Mouse (Mus musculus) neural tube, embryonic 12.5 days (tissue): ENCODE data around the gene Eef1b2. TPM values are rescaled to one million over a fixed set of nuclear protein-coding genes. Genes with fewer than 3 reads are reported as not detected.
"Not testable (repeated sequence)": the region's sequence is repeated elsewhere in the genome, so short reads cannot be mapped to it uniquely, and the experiment has no call there.

ENCODE experiments used
- ATAC-seq: fragments of 200-750 bp; cut with Nextera tagmentation; 2 replicates; pipeline ENCODE4 v1.8.0; 2017; ENCODE audit warnings: low read depth, mild to moderate bottlenecking, moderate TSS enrichment, moderate library complexity; ENCODE audit not compliant: low FRiP score
- H3K27ac ChIP-seq: fragments of 300-500 bp; sonication (generic); 2 replicates; pipeline ENCODE4 v1.5.1; 2016
- H3K27me3 ChIP-seq: fragments of 300-500 bp; sonication (generic); replicated peaks from 2 replicates; pipeline ENCODE4 v1.6.1; 2016; ENCODE audit warnings: mild to moderate bottlenecking
- H3K36me3 ChIP-seq: fragments of 300-500 bp; sonication (generic); 2 replicates; pipeline ENCODE4 v1.6.1; 2016; ENCODE audit warnings: mild to moderate bottlenecking
- H3K4me1 ChIP-seq: fragments of 300-500 bp; sonication (generic); 2 replicates; pipeline ENCODE4 v1.6.1; 2016
- H3K4me2 ChIP-seq: fragments of 300-500 bp; sonication (generic); replicated peaks from 2 replicates; pipeline ENCODE4 v1.6.1; 2016; ENCODE audit warnings: mild to moderate bottlenecking
- H3K4me3 ChIP-seq: fragments of 300-500 bp; sonication (generic); 2 replicates; pipeline ENCODE4 v1.5.1; 2016
- H3K9ac ChIP-seq: fragments of 300-500 bp; sonication (generic); 2 replicates; pipeline ENCODE4 v1.6.1; 2016; ENCODE audit warnings: mild to moderate bottlenecking
- H3K9me3 ChIP-seq: fragments of 300-500 bp; sonication (generic); 2 replicates; pipeline ENCODE4 v1.6.1; 2016; ENCODE audit warnings: mild to moderate bottlenecking
- WGBS: fragments of 180-500 bp; shearing (Covaris S2); methylation state at CpG from one replicate; pipeline ENCODE4 v1.1.7; 2016; 5-methylcytosine and 5-hydroxymethylcytosine counted together
- polyA plus RNA-seq: library from polyadenylated mRNA; unstranded; fragments of >200 nt; fragmentation: Nextera tagmentation; extraction: Ambion mirVana; gene quantifications from 2 replicates; pipeline ENCODE4 v1.2.1, GENCODE M21; 2016

Gene Eef1b2
- 397 and 398 TPM in 2 replicates for polyA plus RNA-seq

DNA sequence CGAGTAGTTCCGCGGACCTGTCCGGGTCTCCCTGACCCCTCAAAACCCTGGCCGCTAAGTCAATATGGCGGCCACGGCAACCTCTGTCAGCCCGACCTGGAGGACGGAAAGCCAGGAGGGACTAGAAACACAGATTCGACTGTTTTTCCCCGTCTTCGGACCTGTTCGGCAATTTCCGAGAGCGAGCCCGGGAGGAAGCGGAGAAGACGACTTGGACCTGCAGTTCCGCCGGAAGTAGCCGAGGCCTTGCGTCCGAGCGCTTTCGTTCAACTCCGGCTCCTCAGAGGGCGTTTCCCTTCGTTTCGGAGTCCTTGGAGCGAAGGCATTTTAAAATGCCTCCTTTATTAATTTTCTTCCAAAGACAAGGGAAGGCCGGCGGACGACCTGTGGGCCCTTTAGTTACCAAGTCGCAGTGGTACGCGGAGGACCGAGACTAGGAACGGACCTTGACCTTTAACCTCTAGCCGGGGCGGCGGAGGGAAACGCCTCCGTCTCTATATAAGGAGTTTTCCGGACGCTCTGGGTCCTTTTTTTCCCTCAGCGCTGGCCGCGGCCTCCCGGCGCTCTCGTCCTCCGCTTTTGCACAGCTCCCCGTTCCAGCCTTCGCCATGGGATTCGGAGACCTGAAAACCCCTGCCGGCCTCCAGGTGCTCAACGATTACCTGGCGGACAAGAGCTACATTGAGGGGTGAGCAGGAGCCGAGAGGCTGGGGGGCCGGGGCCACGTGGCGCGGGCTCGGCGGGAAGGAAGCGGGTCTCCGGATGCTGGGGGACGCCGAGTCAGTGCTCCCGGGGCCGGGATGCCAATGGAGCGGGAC lies at the start of gene Eef1b2, which contains the start of gene Ndufs1:
Gene Eef1b2 (plus strand): TSS at position 222 of the 818 bp plus-strand sequence.
Gene Ndufs1 (minus strand): TSS at position 230 of the 818 bp plus-strand sequence.
- peak within 1 kb of the TSS; percentile 95 for H3K9ac ChIP-seq
- WGBS: under 1% methylated on average over 72 of the region's 72 CpGs
- H3K9me3 ChIP-seq: no peaks in the 10 kb centered on the region
- peaks cover 22% of the 10 kb centered on the region for H3K36me3 ChIP-seq
- H3K27ac ChIP-seq: peak within 1 kb of the TSS; percentile 34
- no peaks in the 10 kb centered on the region for H3K27me3 ChIP-seq
- H3K4me2 ChIP-seq: peak within 1 kb of the TSS; percentile 80
- peak; percentile 88 for ATAC-seq
- H3K4me3 ChIP-seq: peak within 1 kb of the TSS; percentile 87
- peaks cover 25% of the 10 kb centered on the region for H3K4me1 ChIP-seq

DNA sequence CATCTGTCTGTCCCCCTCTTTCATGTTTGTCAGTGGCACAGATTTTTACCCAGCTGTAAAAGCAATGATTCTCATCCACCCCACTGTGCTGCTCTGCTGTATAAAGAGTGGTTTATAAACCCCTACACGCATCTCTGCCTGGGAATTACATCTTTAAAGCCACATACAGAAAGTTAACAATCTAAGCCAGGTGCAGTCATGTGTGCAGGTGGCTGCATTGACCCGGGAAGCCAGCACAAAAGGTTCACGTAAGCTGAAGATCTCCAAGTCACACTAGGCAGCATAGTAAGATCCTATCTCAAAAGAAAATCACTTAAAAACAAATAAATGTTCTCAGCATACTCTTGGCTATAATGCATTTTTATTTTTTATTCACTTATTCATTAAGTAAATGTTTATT lies 47.4 kb upstream of the Eef1b2 start:
- 49% methylated on average over 3 of the region's 3 CpGs for WGBS
- Histone ChIP-seq H3K36me3 (peaks cover 14% of the 10 kb centered on the region; the same call in 1 of the 2 replicates), H3K4me2 (peak overlapping the region; percentile 49; the same call in 1 of the 2 replicates), H3K9me3 (no peaks in the 10 kb centered on the region), H3K9ac (no peak overlapping the region), H3K27me3 (no peaks in the 10 kb centered on the region), H3K27ac (no peak overlapping the region), H3K4me3 (no peak overlapping the region), H3K4me1 (0 out of 2 replicates have a peak, but pooled peaks cover 3% of the 10 kb centered on the region)
- no peak for ATAC-seq

DNA sequence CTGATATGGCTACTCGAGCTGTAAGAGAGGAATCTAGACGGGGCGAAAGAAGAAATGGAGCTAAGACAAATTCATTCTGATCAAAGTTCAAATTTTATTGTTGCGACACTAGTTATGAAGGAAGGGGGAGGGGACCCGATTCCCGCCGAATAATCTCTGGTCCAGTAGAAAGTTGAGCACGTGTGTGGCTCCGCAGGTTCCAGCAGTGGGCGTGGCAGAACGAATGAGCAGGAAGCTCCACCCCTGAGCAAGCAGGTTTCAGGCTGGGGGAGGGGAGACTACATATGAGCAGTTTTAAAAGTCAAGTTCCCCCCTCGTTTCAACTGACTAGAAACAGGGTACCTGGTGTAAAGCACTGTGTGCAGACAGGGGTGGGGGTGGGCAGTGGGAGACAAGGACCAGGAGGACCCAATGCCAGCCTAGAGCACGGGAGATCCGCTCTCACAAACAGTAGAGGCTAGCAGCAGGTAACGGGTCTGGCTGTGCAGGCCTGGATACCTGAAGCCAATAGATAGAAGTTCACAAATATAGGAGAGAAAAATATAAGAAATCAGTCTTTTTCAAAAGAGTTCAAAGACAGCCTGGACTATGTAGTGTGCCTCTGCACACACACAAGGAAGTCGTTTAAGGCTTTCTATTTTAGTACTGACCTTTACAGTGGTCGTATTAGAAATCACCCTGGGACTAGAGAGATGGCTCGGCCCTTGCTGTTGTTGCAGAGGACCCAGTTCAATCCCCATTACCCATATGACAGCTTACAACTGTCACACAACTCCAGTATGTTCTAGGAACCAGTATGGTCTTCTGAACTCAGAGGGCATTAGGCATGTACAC lies 46.6 kb upstream of the Eef1b2 start:
- H3K36me3 ChIP-seq: peaks cover 14% of the 10 kb centered on the region; the same call in 1 of the 2 replicates
- no peak overlapping the region for H3K9ac ChIP-seq
- 24% methylated on average over 18 of the region's 18 CpGs for WGBS
- peak overlapping the region; percentile 49 for H3K4me2 ChIP-seq
- no peaks in the 10 kb centered on the region for H3K27me3 ChIP-seq
- 0 out of 2 replicates have a peak, but pooled peaks cover 3% of the 10 kb centered on the region for H3K4me1 ChIP-seq
- H3K27ac ChIP-seq: no peak overlapping the region
- ATAC-seq: peak; percentile 53; the same call in 1 of the 2 replicates
- no peak overlapping the region for H3K4me3 ChIP-seq
- no peaks in the 10 kb centered on the region for H3K9me3 ChIP-seq

DNA sequence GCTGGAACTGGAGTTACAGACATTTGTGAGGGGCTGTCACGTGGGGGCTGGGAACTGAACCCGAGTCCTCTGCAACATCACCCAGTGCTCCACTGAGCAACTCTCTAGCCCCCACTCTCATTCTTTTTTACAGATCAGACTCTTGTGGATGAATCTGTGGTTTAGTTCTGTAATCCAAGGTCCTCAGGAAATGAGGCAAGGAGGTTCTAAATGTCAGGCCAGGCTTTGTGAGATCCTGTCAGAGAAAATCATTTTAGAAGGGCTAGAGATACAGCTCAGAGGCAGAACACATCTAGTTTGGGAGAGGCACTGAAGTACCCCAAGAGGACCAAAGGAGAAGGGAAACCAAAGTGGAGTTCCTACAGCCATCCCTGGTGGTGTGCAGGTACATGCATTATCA lies 45.7 kb upstream of the Eef1b2 start:
- Histone ChIP-seq H3K36me3 (peaks cover 10% of the 10 kb centered on the region; the same call in 1 of the 2 replicates), H3K4me1 (0 out of 2 replicates have a peak, but pooled peaks cover 3% of the 10 kb centered on the region), H3K27ac (no peak overlapping the region), H3K9ac (no peak overlapping the region), H3K27me3 (no peaks in the 10 kb centered on the region), H3K9me3 (no peaks in the 10 kb centered on the region), H3K4me3 (no peak overlapping the region), H3K4me2 (no peak overlapping the region)
- 85% methylated on average over 2 of the region's 2 CpGs for WGBS
- no peak for ATAC-seq

DNA sequence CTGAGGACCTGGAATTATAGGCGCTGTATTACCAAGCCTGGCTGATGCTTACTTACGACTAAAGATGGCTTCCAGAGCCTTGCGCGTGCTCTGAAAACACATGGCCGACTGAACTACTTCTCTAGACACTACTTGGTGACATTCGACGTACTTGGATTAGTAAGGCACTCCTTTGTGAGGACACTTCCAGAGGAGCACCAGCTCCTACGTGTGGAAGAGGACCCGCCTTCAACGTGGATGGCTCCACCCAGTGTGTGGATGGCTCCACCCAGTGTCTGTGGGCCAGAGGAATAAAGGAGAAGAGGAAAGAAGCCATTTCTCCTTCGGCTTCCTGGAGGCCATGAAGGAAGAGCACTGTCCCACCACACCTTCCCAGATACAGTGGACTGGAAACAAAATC lies 44.9 kb upstream of the Eef1b2 start:
- WGBS: 90% methylated on average over 11 of the region's 11 CpGs

DNA sequence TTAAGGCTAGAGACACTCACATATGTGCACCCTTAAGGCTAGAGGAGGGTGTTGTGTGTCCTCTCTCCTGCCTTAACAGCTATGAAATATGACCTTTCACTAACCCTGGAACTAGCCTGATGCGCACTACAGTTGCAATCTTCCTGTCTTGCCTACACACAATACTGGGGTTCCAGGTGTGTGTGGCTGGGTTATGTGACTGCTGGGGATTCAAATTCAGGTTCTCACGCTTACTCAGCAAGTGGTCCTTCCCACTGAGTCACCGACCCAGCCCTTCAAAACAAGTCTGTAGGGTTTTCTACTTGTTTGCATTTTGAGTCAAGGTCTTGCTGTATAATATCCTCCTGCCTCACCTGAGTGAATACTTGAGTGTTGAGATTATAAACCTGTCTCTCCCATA lies 42.1 kb upstream of the Eef1b2 start:
- H3K27me3 ChIP-seq: no peaks in the 10 kb centered on the region
- ATAC-seq: no peak
- 81% methylated on average over 3 of the region's 3 CpGs for WGBS
- no peak overlapping the region for H3K9ac ChIP-seq
- H3K4me3 ChIP-seq: no peak overlapping the region
- H3K9me3 ChIP-seq: no peaks in the 10 kb centered on the region
- H3K4me1 ChIP-seq: 0 out of 2 replicates have a peak, but pooled peaks cover 3% of the 10 kb centered on the region
- H3K27ac ChIP-seq: no peak overlapping the region
- no peak overlapping the region for H3K4me2 ChIP-seq
- peaks cover 10% of the 10 kb centered on the region for H3K36me3 ChIP-seq

More for the DNA sequence above, 44.9 kb upstream of the Eef1b2 start:
- Histone ChIP-seq H3K27me3 (no peaks in the 10 kb centered on the region), H3K27ac (no peak overlapping the region), H3K9ac (no peak overlapping the region), H3K4me3 (no peak overlapping the region), H3K36me3 (peaks cover 5% of the 10 kb centered on the region; the same call in 1 of the 2 replicates), H3K9me3 (no peaks in the 10 kb centered on the region), H3K4me1 (0 out of 2 replicates have a peak, but pooled peaks cover 3% of the 10 kb centered on the region), H3K4me2 (no peak overlapping the region)
- no peak for ATAC-seq

DNA sequence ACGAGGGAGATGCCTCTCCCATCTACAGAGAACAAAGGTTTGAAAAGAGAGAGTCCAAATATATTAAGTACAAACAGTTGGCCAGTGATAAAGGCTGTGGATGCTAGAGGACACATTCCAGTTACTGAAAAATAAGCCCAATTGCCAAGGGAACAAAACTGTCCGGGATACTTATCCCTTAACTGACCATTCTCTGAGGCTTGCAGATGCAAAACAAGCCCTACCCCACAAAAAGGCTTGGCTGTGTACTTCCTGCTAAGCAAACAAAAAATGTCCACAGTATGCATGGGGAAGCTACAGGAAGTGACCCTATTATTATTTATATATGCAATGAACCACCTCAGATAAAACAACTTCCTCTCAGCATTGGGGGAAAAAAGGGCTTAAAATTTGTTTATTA lies 38.7 kb upstream of the Eef1b2 start:
- 92% methylated on average over 2 of the region's 2 CpGs for WGBS
- Histone ChIP-seq H3K4me1 (no peaks in the 10 kb centered on the region), H3K9ac (no peak overlapping the region), H3K4me3 (no peak overlapping the region), H3K9me3 (no peaks in the 10 kb centered on the region), H3K27ac (no peak overlapping the region), H3K27me3 (no peaks in the 10 kb centered on the region), H3K4me2 (no peak overlapping the region), H3K36me3 (peaks cover 27% of the 10 kb centered on the region)
- ATAC-seq: no peak

DNA sequence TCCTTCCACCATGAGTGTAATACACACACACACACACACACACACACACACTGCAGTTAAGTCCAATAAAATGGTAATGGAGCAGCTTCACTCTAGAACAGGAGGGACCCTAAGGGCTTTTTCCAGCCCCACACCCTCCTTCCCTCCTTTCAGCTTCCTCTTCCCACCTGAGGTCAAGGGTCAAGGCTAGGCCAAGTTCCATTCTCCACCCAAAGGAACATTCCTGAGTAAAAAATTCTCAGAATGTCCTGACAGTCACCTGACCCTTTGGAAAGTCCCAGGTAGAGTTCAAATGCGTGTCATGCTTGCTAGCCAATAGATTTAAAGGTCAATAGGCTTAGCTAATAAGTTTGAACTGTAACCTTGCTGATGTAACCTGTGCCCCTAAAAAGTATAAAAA lies 38.0 kb upstream of the Eef1b2 start:
- not testable (repeated sequence) for H3K4me2 ChIP-seq, H3K4me1 ChIP-seq, H3K4me3 ChIP-seq, H3K27ac ChIP-seq, ATAC-seq, H3K9me3 ChIP-seq, H3K9ac ChIP-seq, H3K27me3 ChIP-seq
- WGBS: 94% methylated on average over 1 of the region's 1 CpGs
- peaks cover 31% of the 10 kb centered on the region for H3K36me3 ChIP-seq

DNA sequence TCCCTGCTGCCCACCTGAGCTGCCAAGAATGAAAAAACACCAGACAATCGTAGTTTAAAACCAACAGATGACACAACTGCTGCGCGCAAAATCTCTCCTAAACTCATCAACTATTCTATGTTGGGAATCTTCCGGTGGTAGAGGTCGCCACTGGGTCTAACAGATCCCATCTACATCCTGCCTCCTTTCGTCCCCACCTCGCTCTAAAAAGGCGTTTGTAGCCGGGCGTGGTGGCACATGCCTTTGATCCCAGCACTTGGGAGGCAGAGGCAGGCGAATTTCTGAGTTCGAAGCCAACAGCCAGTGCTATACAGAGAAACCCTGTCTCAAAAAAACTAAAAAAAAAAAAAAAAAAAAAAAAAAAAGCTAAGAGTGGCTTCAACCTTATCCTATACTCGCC lies 36.4 kb upstream of the Eef1b2 start:
- no peaks in the 10 kb centered on the region for H3K4me1 ChIP-seq
- H3K27me3 ChIP-seq: no peaks in the 10 kb centered on the region
- WGBS: 95% methylated on average over 13 of the region's 13 CpGs
- H3K36me3 ChIP-seq: peaks cover 47% of the 10 kb centered on the region
- no peak overlapping the region for H3K9ac ChIP-seq
- H3K4me2 ChIP-seq: no peak overlapping the region
- H3K27ac ChIP-seq: no peak overlapping the region
- no peak overlapping the region for H3K4me3 ChIP-seq
- no peaks in the 10 kb centered on the region for H3K9me3 ChIP-seq
- no peak for ATAC-seq

DNA sequence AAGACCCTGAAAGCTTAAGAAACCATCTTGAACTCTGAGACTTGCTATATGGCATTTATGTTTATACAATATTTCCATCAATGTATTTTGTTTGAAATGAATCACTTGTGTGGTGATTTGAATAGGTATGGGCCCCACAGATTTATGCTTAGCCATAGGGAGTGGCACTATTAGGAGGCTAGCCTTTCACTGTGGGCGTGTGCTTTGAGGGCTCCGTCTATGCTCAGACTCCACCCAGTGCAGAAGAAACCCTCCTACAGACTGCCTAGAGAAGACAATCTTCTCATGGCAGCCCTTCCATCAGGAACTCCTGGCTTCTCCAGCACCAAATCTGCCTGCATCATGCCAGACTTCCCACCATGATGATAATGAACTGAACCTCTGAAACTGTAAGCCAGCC lies 8.0 kb upstream of the Eef1b2 start:
- no peaks in the 10 kb centered on the region for H3K4me1 ChIP-seq
- H3K27me3 ChIP-seq: no peaks in the 10 kb centered on the region
- no peak overlapping the region for H3K9ac ChIP-seq
- H3K9me3 ChIP-seq: no peaks in the 10 kb centered on the region
- H3K36me3 ChIP-seq: peaks cover 62% of the 10 kb centered on the region
- no peak overlapping the region for H3K4me2 ChIP-seq
- H3K4me3 ChIP-seq: no peak overlapping the region
- no peak overlapping the region for H3K27ac ChIP-seq
- WGBS: 87% methylated on average over 2 of the region's 2 CpGs
- ATAC-seq: no peak

DNA sequence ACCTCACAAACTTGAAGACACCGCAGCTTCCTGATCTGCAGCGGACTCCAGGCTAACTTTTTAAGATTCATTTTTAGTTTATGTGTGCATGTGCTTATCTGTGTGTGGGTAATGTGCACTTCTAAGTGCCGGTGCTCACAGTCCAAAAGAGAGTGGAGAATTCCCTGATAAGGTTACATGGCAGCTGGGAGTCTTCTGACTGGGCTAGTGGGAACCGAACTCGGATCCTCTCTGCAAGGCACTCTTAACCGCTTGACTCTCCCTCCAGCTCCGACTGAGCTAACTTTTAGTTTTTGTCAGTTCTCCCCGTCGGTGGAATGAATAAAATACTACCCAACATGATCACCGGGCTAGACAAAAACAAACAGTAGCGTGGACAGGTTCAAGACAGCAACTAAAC lies 772 bp upstream of the Eef1b2 start:
- Histone ChIP-seq H3K27ac (no peak overlapping the region), H3K4me3 (peak overlapping the region; percentile 87), H3K4me1 (peaks cover 25% of the 10 kb centered on the region), H3K9me3 (no peaks in the 10 kb centered on the region), H3K27me3 (no peaks in the 10 kb centered on the region), H3K9ac (peak overlapping the region; percentile 95), H3K36me3 (peaks cover 29% of the 10 kb centered on the region), H3K4me2 (peak overlapping the region; percentile 80)
- no peak for ATAC-seq
- WGBS: 11% methylated on average over 11 of the region's 11 CpGs

DNA sequence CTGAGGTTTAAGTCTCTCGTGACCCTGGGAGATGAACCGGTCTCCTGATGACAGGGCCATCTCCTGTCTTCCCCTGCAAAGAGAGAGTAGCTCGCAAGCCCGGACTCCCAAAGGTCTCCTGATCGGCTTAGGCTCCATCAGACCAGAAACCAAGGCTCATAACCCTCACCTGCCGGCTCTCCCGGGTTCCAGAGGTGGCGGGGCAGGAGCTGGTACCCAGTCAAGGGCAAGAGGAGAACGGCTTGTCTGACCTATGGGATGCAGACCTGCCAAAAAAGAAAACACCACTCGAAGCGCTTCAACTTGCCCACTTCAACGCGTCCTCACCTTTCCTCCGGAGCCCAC lies 394 bp upstream of the Eef1b2 start:
- peak overlapping the region; percentile 87 for H3K4me3 ChIP-seq
- peak overlapping the region; percentile 95 for H3K9ac ChIP-seq
- ATAC-seq: peak; percentile 42
- peaks cover 25% of the 10 kb centered on the region for H3K4me1 ChIP-seq
- no peaks in the 10 kb centered on the region for H3K9me3 ChIP-seq
- no peaks in the 10 kb centered on the region for H3K27me3 ChIP-seq
- peak overlapping the region; percentile 80 for H3K4me2 ChIP-seq
- H3K36me3 ChIP-seq: peaks cover 26% of the 10 kb centered on the region
- 0 out of 2 replicates have a peak overlapping the region, but pooled peaks have one; percentile 9 for H3K27ac ChIP-seq
- under 1% methylated on average over 14 of the region's 14 CpGs for WGBS
